Comparison of ENCODE assay signal across 11 mouse cellular contexts in the genomic region with DNA sequence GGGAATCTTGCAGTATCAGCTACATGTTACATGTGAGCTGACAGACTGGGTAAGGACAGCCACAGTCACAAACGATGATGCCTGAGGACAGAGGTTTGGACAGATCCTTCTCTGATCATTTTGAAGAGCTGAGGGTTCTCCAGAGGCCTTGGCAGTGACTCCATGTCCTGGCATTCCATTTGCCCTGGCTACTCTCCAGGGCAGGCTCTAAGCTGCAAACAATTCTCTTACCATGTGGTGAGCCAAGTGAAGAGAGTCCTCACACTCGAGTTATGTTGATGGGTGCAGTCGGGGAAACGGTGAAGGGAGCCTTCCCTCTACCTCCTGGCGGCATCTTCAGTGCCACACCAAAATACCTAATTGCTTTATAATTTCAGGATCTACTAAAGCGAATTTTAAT.
DNase-seq lines count a peak whose midpoint lies in the region; ATAC-seq lines count a peak whose summit lies in the region.
"Had no signal": no experiment of that assay in that cellular context is flagged by ENCODE, and none has a peak within 500 bp of the region (broad histone marks: within the 10 kb centered on the region; RNA-seq: fewer than 3 reads in every experiment).

No protein-coding gene starts in this region.

- 82% methylated on average over 6 of the region's 6 CpGs for WGBS in heart, embryonic 12.5 days
- WGBS in neural tube, embryonic 15.5 days = 56% methylated on average over 6 of the region's 6 CpGs

- no peaks in the 10 kb centered on the region for H3K4me1 ChIP-seq in heart, embryonic 12.5 days (replicated peaks)
- peaks cover 13% of the 10 kb centered on the region for H3K4me1 ChIP-seq in neural tube, embryonic 15.5 days
- H3K4me1 ChIP-seq: limb, embryonic 13.5 days had no signal

- no peak overlapping the region for H3K4me2 ChIP-seq in heart, embryonic 12.5 days
- H3K4me2 ChIP-seq in neural tube, embryonic 15.5 days = no peak overlapping the region
- H3K4me2 ChIP-seq: kidney, embryonic 15.5 days; limb, embryonic 13.5 days had no signal

- no peak overlapping the region for H3K27ac ChIP-seq in heart, embryonic 12.5 days (ENCODE audit: poor library complexity, severe bottlenecking)
- 0 out of 2 replicates have a peak overlapping the region, but pooled peaks have one; percentile 29 for H3K27ac ChIP-seq in neural tube, embryonic 15.5 days (replicated peaks)
- H3K27ac ChIP-seq: kidney, embryonic 15.5 days; limb, embryonic 13.5 days had no signal

- H3K36me3 ChIP-seq in heart, embryonic 12.5 days = peaks cover 6% of the 10 kb centered on the region
- H3K36me3 ChIP-seq in neural tube, embryonic 15.5 days = no peaks in the 10 kb centered on the region
- H3K36me3 ChIP-seq: limb, embryonic 13.5 days had no signal

- H3K27me3 ChIP-seq in heart, embryonic 12.5 days (replicated peaks) = no peaks in the 10 kb centered on the region
- H3K27me3 ChIP-seq in neural tube, embryonic 15.5 days (replicated peaks) = no peaks in the 10 kb centered on the region
- H3K27me3 ChIP-seq: kidney, embryonic 15.5 days; limb, embryonic 13.5 days; megakaryocyte, embryonic 14.5 days had no signal

- ATAC-seq in heart, embryonic 12.5 days (ENCODE audit: insufficient number of reproducible peaks, low FRiP score) = no peak
- ATAC-seq in neural tube, embryonic 15.5 days (ENCODE audit: low FRiP score) = no peak

- H3K9me3 ChIP-seq in heart, embryonic 12.5 days (replicated peaks) = peaks cover 4% of the 10 kb centered on the region
- no peaks in the 10 kb centered on the region for H3K9me3 ChIP-seq in neural tube, embryonic 15.5 days (replicated peaks)
- H3K9me3 ChIP-seq: kidney, embryonic 15.5 days; limb, embryonic 13.5 days had no signal

- H3K9ac ChIP-seq in heart, embryonic 12.5 days = no peak overlapping the region
- H3K9ac ChIP-seq in neural tube, embryonic 15.5 days (replicated peaks) = no peak overlapping the region
- H3K9ac ChIP-seq: kidney, embryonic 15.5 days; limb, embryonic 13.5 days had no signal

- H3K4me3 ChIP-seq in heart, embryonic 12.5 days = no peak overlapping the region
- H3K4me3 ChIP-seq in neural tube, embryonic 15.5 days (replicated peaks) = no peak overlapping the region
- H3K4me3 ChIP-seq: kidney, embryonic 15.5 days; limb, embryonic 13.5 days; megakaryocyte, embryonic 14.5 days had no signal

- DNase-seq in heart, adult 8-10 months (ENCODE audit: low spot score) = peak; percentile 24
- peak; percentile 46 for DNase-seq in ovary, postnatal 36 days (ENCODE audit: low spot score)
- DNase-seq in ovary, adult 18-20 months (ENCODE audit: low spot score) = no peak
- DNase-seq in heart, adult 9 months (ENCODE audit: low spot score in 2 of 2) = peak; percentile 24 to 34
- DNase-seq in thymus, postnatal 36 days = no peak
- no peak for DNase-seq in layer of hippocampus, adult 9-11 months

Comparison
In these comparisons a context has a peak if more than half of its experiments do, and no peak if none do; other contexts are left out.
1. DNase-seq: peak in heart, adult 8-10 months (single experiment), ovary, postnatal 36 days (single experiment) and heart, adult 9 months (2 of 2); none in ovary, adult 18-20 months (single experiment), thymus, postnatal 36 days (0 of 2) and layer of hippocampus, adult 9-11 months (single experiment).